Comparison of ENCODE assay signal across 10 mouse cellular contexts in genomic region chr9:44012761-44013301, GRCm38 (mm10). TPM values are rescaled to one million over a fixed set of nuclear protein-coding genes. Genes with fewer than 3 reads are reported as not detected.
A peak's percentile ranks its signal among the peaks of the same experiment; 100 is the strongest.
DNase-seq lines count a peak whose midpoint lies in the region; ATAC-seq and TF ChIP-seq lines count a peak whose summit lies in the region.
"Had no signal": no experiment of that assay in that cellular context is flagged by ENCODE, and none has a peak within 500 bp of the region (broad histone marks: within the 10 kb centered on the region; RNA-seq: fewer than 3 reads in every experiment).

No protein-coding gene starts in this region.

- no peak for TF ChIP-seq EP300 in stomach, postnatal 0 days (optimal IDR thresholded peaks at IDR 0.05)

- peak; percentile 94 for DNase-seq in heart, adult 11 months
- DNase-seq in stomach, postnatal 0 days (ENCODE audit: low spot score): no peak
- no peak for DNase-seq in c-Kit-positive CD71-positive TER-119-positive erythroid progenitor cells, embryonic 14.5 days (ENCODE audit: low spot score)

- H3K9ac ChIP-seq in heart, embryonic 12.5 days: no peak overlapping the region
- H3K9ac ChIP-seq in stomach, embryonic 16.5 days (ENCODE audit: low read length): no peak overlapping the region
- H3K9ac ChIP-seq in stomach, postnatal 0 days (ENCODE audit: low read length): no peak overlapping the region
- no peak overlapping the region for H3K9ac ChIP-seq in midbrain, embryonic 13.5 days (replicated peaks)
- no peak overlapping the region for H3K9ac ChIP-seq in intestine, embryonic 16.5 days (ENCODE audit: low read depth, low read length)
- H3K9ac ChIP-seq: embryonic facial prominence, embryonic 13.5 days; limb, embryonic 12.5 days had no signal

- H3K27me3 ChIP-seq in heart, embryonic 12.5 days (replicated peaks): peaks cover 3% of the 10 kb centered on the region; the same call in 1 of the 2 replicates
- H3K27me3 ChIP-seq in stomach, embryonic 16.5 days (ENCODE audit: control insufficient read depth, insufficient read depth, low read length): no peaks in the 10 kb centered on the region
- H3K27me3 ChIP-seq in stomach, postnatal 0 days (ENCODE audit: control insufficient read depth, insufficient read depth, low read length): no peaks in the 10 kb centered on the region
- no peaks in the 10 kb centered on the region for H3K27me3 ChIP-seq in midbrain, embryonic 13.5 days
- no peaks in the 10 kb centered on the region for H3K27me3 ChIP-seq in intestine, embryonic 16.5 days (replicated peaks; ENCODE audit: control insufficient read depth, insufficient read depth, low read length)
- H3K27me3 ChIP-seq: embryonic facial prominence, embryonic 13.5 days; limb, embryonic 12.5 days had no signal

- H3K4me1 ChIP-seq in heart, embryonic 12.5 days (replicated peaks): peaks cover 11% of the 10 kb centered on the region; the same call in 1 of the 2 replicates
- peaks cover 6% of the 10 kb centered on the region; the same call in 1 of the 2 replicates for H3K4me1 ChIP-seq in stomach, embryonic 16.5 days (ENCODE audit: control insufficient read depth, insufficient read depth, low read length)
- no peaks in the 10 kb centered on the region for H3K4me1 ChIP-seq in stomach, postnatal 0 days (replicated peaks; ENCODE audit: control insufficient read depth, insufficient read depth)
- H3K4me1 ChIP-seq in midbrain, embryonic 13.5 days (replicated peaks): peaks cover 11% of the 10 kb centered on the region
- peaks cover 3% of the 10 kb centered on the region; the same call in 1 of the 2 replicates for H3K4me1 ChIP-seq in intestine, embryonic 16.5 days (ENCODE audit: control insufficient read depth, insufficient read depth, low read length)
- H3K4me1 ChIP-seq: limb, embryonic 12.5 days had no signal

- TF ChIP-seq CTCF in stomach, postnatal 0 days (IDR thresholded peaks at IDR 0.05; ENCODE audit: low read depth): no peak

- 27% methylated on average over 8 of the region's 8 CpGs for WGBS in heart, embryonic 12.5 days
- WGBS in stomach, embryonic 16.5 days: 15% methylated on average over 8 of the region's 8 CpGs
- 25% methylated on average over 8 of the region's 8 CpGs for WGBS in stomach, postnatal 0 days
- WGBS in midbrain, embryonic 13.5 days: 49% methylated on average over 8 of the region's 8 CpGs
- WGBS in intestine, embryonic 16.5 days: 35% methylated on average over 8 of the region's 8 CpGs

- no peak overlapping the region for H3K4me2 ChIP-seq in heart, embryonic 12.5 days
- H3K4me2 ChIP-seq in stomach, embryonic 16.5 days (ENCODE audit: low read depth, low read length): no peak overlapping the region
- H3K4me2 ChIP-seq in stomach, postnatal 0 days (replicated peaks; ENCODE audit: low read depth): no peak overlapping the region
- H3K4me2 ChIP-seq in midbrain, embryonic 13.5 days (replicated peaks): no peak overlapping the region
- no peak overlapping the region for H3K4me2 ChIP-seq in intestine, embryonic 16.5 days (ENCODE audit: low read depth, low read length)
- H3K4me2 ChIP-seq: embryonic facial prominence, embryonic 13.5 days; limb, embryonic 12.5 days had no signal

- no peaks in the 10 kb centered on the region for H3K9me3 ChIP-seq in heart, embryonic 12.5 days (replicated peaks)
- H3K9me3 ChIP-seq in stomach, embryonic 16.5 days (replicated peaks; ENCODE audit: control insufficient read depth, low read length): no peaks in the 10 kb centered on the region
- H3K9me3 ChIP-seq in stomach, postnatal 0 days (ENCODE audit: control insufficient read depth, low read length): no peaks in the 10 kb centered on the region
- H3K9me3 ChIP-seq in midbrain, embryonic 13.5 days: no peaks in the 10 kb centered on the region
- H3K9me3 ChIP-seq in intestine, embryonic 16.5 days (ENCODE audit: control insufficient read depth, low read length): no peaks in the 10 kb centered on the region
- H3K9me3 ChIP-seq: embryonic facial prominence, embryonic 13.5 days; limb, embryonic 12.5 days had no signal

- H3K36me3 ChIP-seq in heart, embryonic 12.5 days: no peaks in the 10 kb centered on the region
- no peaks in the 10 kb centered on the region for H3K36me3 ChIP-seq in stomach, embryonic 16.5 days (ENCODE audit: control insufficient read depth, insufficient read depth, low read length)
- H3K36me3 ChIP-seq in stomach, postnatal 0 days (ENCODE audit: control insufficient read depth, insufficient read depth, low read length): no peaks in the 10 kb centered on the region
- no peaks in the 10 kb centered on the region for H3K36me3 ChIP-seq in midbrain, embryonic 13.5 days
- no peaks in the 10 kb centered on the region for H3K36me3 ChIP-seq in intestine, embryonic 16.5 days (ENCODE audit: control insufficient read depth, insufficient read depth, low read length)
- H3K36me3 ChIP-seq: embryonic facial prominence, embryonic 13.5 days; limb, embryonic 12.5 days had no signal

- H3K27ac ChIP-seq in heart, embryonic 12.5 days (ENCODE audit: poor library complexity, severe bottlenecking): no peak overlapping the region
- H3K27ac ChIP-seq in stomach, embryonic 16.5 days (ENCODE audit: low read length): no peak overlapping the region
- no peak overlapping the region for H3K27ac ChIP-seq in stomach, postnatal 0 days (replicated peaks)
- H3K27ac ChIP-seq in midbrain, embryonic 13.5 days: peak overlapping the region; percentile 8; the same call in 1 of the 2 replicates
- H3K27ac ChIP-seq in intestine, embryonic 16.5 days (ENCODE audit: low read length): no peak overlapping the region
- H3K27ac ChIP-seq: embryonic facial prominence, embryonic 13.5 days; limb, embryonic 12.5 days had no signal

- H3K4me3 ChIP-seq in heart, embryonic 12.5 days: no peak overlapping the region
- no peak overlapping the region for H3K4me3 ChIP-seq in stomach, embryonic 16.5 days (replicated peaks; ENCODE audit: low read length)
- H3K4me3 ChIP-seq in stomach, postnatal 0 days (ENCODE audit: low read depth, low read length): no peak overlapping the region
- no peak overlapping the region for H3K4me3 ChIP-seq in midbrain, embryonic 13.5 days (replicated peaks)
- no peak overlapping the region for H3K4me3 ChIP-seq in intestine, embryonic 16.5 days (ENCODE audit: low read length)
- H3K4me3 ChIP-seq: embryonic facial prominence, embryonic 13.5 days; limb, embryonic 12.5 days had no signal

- ATAC-seq in heart, embryonic 12.5 days (ENCODE audit: insufficient number of reproducible peaks, low FRiP score): no peak
- peak; percentile 33; the same call in 1 of the 2 replicates for ATAC-seq in stomach, embryonic 16.5 days (ENCODE audit: insufficient read depth, low FRiP score)
- no peak for ATAC-seq in stomach, postnatal 0 days (ENCODE audit: low FRiP score, low TSS enrichment)
- ATAC-seq in granulocyte monocyte progenitor cell, adult 5-6 weeks (replicated peaks; ENCODE audit: poor library complexity, severe bottlenecking): peak; percentile 81
- 0 out of 2 replicates have a peak, but pooled peaks have one; percentile 55 for ATAC-seq in midbrain, embryonic 13.5 days
- ATAC-seq in intestine, embryonic 16.5 days: no peak

RNA-seq across cellular contexts. Expression of gene Thy1, which starts 30.4 kb away (rescaled TPM):
- 1.1 and 1.5 TPM in 2 replicates for polyA plus RNA-seq in heart, embryonic 12.5 days (2016; fragmentation: Nextera tagmentation; extraction: Ambion mirVana)
- polyA plus RNA-seq in stomach, embryonic 16.5 days (2015; fragmentation: Nextera tagmentation; extraction: Ambion mirVana): 1.7 and 2.0 TPM in 2 replicates
- polyA plus RNA-seq in stomach, postnatal 0 days (2015; fragmentation: Nextera tagmentation; extraction: Ambion mirVana): 4.2 and 4.5 TPM in 2 replicates
- 3.3 TPM in 1 of 2 replicates, not detected in the other for total RNA-seq in granulocyte monocyte progenitor cell, adult 5-6 weeks (2014; fragmentation: Nextera tagmentation)
- not detected in 2 replicates for total RNA-seq in granulocyte monocyte progenitor cell, adult 5-6 weeks (2017)
- 0.30 and 0.52 TPM in 2 replicates for polyA plus RNA-seq in midbrain, embryonic 13.5 days (2015; fragmentation: Nextera tagmentation; extraction: Ambion mirVana)
- 1.8 TPM in 2 replicates for polyA plus RNA-seq in intestine, embryonic 16.5 days (2015; fragmentation: Nextera tagmentation; extraction: Ambion mirVana)
- polyA plus RNA-seq: limb, embryonic 12.5 days had no signal

RNA-seq across cellular contexts. Expression of gene Usp2, which starts 54.0 kb away (rescaled TPM):
- 51.7 and 62.5 TPM in 2 replicates for polyA plus RNA-seq in heart, embryonic 12.5 days (2016; fragmentation: Nextera tagmentation; extraction: Ambion mirVana)
- polyA plus RNA-seq in stomach, embryonic 16.5 days (2015; fragmentation: Nextera tagmentation; extraction: Ambion mirVana): 16.1 and 21.5 TPM in 2 replicates
- 11.6 and 20.2 TPM in 2 replicates for polyA plus RNA-seq in stomach, postnatal 0 days (2015; fragmentation: Nextera tagmentation; extraction: Ambion mirVana)
- total RNA-seq in granulocyte monocyte progenitor cell, adult 5-6 weeks (2014; fragmentation: Nextera tagmentation): 3.6 and 12.0 TPM in 2 replicates
- total RNA-seq in granulocyte monocyte progenitor cell, adult 5-6 weeks (2017): 1.2 and 3.1 TPM in 2 replicates
- polyA plus RNA-seq in midbrain, embryonic 13.5 days (2015; fragmentation: Nextera tagmentation; extraction: Ambion mirVana): 4.5 and 8.3 TPM in 2 replicates
- polyA plus RNA-seq in intestine, embryonic 16.5 days (2015; fragmentation: Nextera tagmentation; extraction: Ambion mirVana): 13.2 and 15.6 TPM in 2 replicates

Comparison
In these comparisons a context has a peak if more than half of its experiments do, and no peak if none do; other contexts are left out.
1. ATAC-seq: peak in stomach, embryonic 16.5 days (single experiment), granulocyte monocyte progenitor cell, adult 5-6 weeks (single experiment) and midbrain, embryonic 13.5 days (single experiment); none in heart, embryonic 12.5 days (single experiment), stomach, postnatal 0 days (single experiment) and intestine, embryonic 16.5 days (single experiment).